Mouse (Mus musculus) G1E (cell line): Measurements from ENCODE around the gene Dnttip1. TPM values are rescaled to one million over a fixed set of nuclear protein-coding genes. Genes with fewer than 3 reads are reported as not detected.

Experiments used
- ATAC-seq: 2 replicates; pipeline ENCODE4 v1.8.0; 2016; ENCODE audit warnings: mild to moderate bottlenecking; ENCODE audit not compliant: insufficient number of reproducible peaks, poor library complexity, low FRiP score, severe bottlenecking; ENCODE audit errors: extremely low read depth
- DNase-seq: peaks from one replicate; pipeline ENCODE4 v3.0.0; 2012; ENCODE audit warnings: low spot score
- H3K27me3 ChIP-seq: 2 replicates; pipeline ENCODE4 v1.6.1; 2012; ENCODE audit warnings: mild to moderate bottlenecking, low read length, inconsistent platforms; ENCODE audit not compliant: insufficient read depth
- H3K36me3 ChIP-seq: replicated peaks from 2 replicates; pipeline ENCODE3; 2012; ENCODE audit warnings: mild to moderate bottlenecking, inconsistent platforms
- H3K4me1 ChIP-seq: 2 replicates; pipeline ENCODE4 v1.6.1; 2012; ENCODE audit warnings: low read depth, low read length, inconsistent platforms, mixed read lengths; ENCODE audit not compliant: insufficient read depth
- H3K4me3 ChIP-seq: 2 replicates; pipeline ENCODE4 v1.5.1; 2012; ENCODE audit warnings: low read depth, mild to moderate bottlenecking, inconsistent platforms, low read length, moderate library complexity, mixed read lengths
- H3K9me3 ChIP-seq: replicated peaks from 2 replicates; pipeline ENCODE4 v1.6.1; 2012; ENCODE audit warnings: inconsistent platforms
- CTCF ChIP-seq: IDR thresholded peaks from 2 replicates; pipeline ENCODE4 v1.5.1; 2012; ENCODE audit warnings: low read depth, low read length, inconsistent platforms, mixed read lengths
- GATA1 ChIP-seq: IDR thresholded peaks from 2 replicates; pipeline ENCODE4 v1.6.1; 2012; ENCODE audit warnings: borderline replicate concordance, low read length, inconsistent platforms, mixed read lengths
- GATA2 ChIP-seq: IDR thresholded peaks from 2 replicates; pipeline ENCODE4 v1.6.1; 2012; ENCODE audit warnings: low read depth, low read length, inconsistent platforms, borderline replicate concordance
- POLR2AphosphoS5 ChIP-seq: IDR thresholded peaks from 2 replicates; pipeline ENCODE4 v1.6.1; 2012; ENCODE audit warnings: low read depth, low read length, inconsistent platforms; ENCODE audit not compliant: insufficient replicate concordance
- TAL1 ChIP-seq: conservative IDR thresholded peaks from 2 replicates; pipeline ENCODE4 v1.6.1; 2012; ENCODE audit warnings: low read depth, low read length, inconsistent platforms, mixed read lengths
- polyA plus RNA-seq: library from polyadenylated mRNA; stranded (reverse); fragments of >175 nt; gene quantifications from 2 replicates; pipeline ENCODE4 v1.2.3, GENCODE M21; 2012
- total RNA-seq, 2 experiments: library from RNA; stranded (forward) in 1 of 2; stranded (reverse) in 1 of 2; fragments of 200-1000 nt in 1 of 2; fragments of >200 nt in 1 of 2; fragmentation: Nextera tagmentation in 1 of 2; gene quantifications; 2 replicates each; pipeline ENCODE4 v1.2.3; 2014 to 2017

Gene Dnttip1
- total and polyA plus RNA-seq, 3 experiments: 23.8 to 122 (median 86.2) TPM

GRCm38 (mm10) chr2:164788411-164788810, 42.6 kb downstream of the Dnttip1 start:
- Histone ChIP-seq H3K27me3 (0 out of 2 replicates have a peak, but pooled peaks cover 3% of the 10 kb centered on the region), H3K4me3 (no peak overlapping the region), H3K36me3 (peaks cover 54% of the 10 kb centered on the region), H3K4me1 (peaks cover 53% of the 10 kb centered on the region), H3K9me3 (no peaks in the 10 kb centered on the region)
- DNase-seq (no peak), ATAC-seq (no peak)
- TF ChIP-seq GATA1: no peak
- TF ChIP-seq GATA2: no peak
- TF ChIP-seq CTCF: no peak
- no peak for TF ChIP-seq POLR2AphosphoS5
- no peak for TF ChIP-seq TAL1

- Histone ChIP-seq H3K4me1 (peaks cover 44% of the 10 kb centered on the region), H3K4me3 (no peak overlapping the region), H3K27me3 (no peaks in the 10 kb centered on the region), H3K36me3 (peaks cover 73% of the 10 kb centered on the region), H3K9me3 (no peaks in the 10 kb centered on the region)
- ATAC-seq: no peak
- TF ChIP-seq POLR2AphosphoS5 (no peak), CTCF (no peak), TAL1 (no peak), GATA2 (no peak), GATA1 (no peak)
- DNase-seq: no peak
Measured at GRCm38 (mm10) chr2:164790451-164790850, 44.7 kb downstream of the Dnttip1 start.

- H3K9me3 ChIP-seq: no peaks in the 10 kb centered on the region
- no peak for TF ChIP-seq TAL1
- no peak for TF ChIP-seq GATA2
- no peak for DNase-seq
- H3K27me3 ChIP-seq: no peaks in the 10 kb centered on the region
- H3K4me1 ChIP-seq: peaks cover 30% of the 10 kb centered on the region
- ATAC-seq: no peak
- H3K36me3 ChIP-seq: peaks cover 87% of the 10 kb centered on the region
- H3K4me3 ChIP-seq: no peak overlapping the region
Measured at GRCm38 (mm10) chr2:164791841-164792261, 46.1 kb downstream of the Dnttip1 start.

GRCm38 (mm10) chr2:164792400-164793190, 46.8 kb downstream of the Dnttip1 start:
- DNase-seq (no peak), ATAC-seq (no peak)
- Histone ChIP-seq H3K9me3 (no peaks in the 10 kb centered on the region), H3K36me3 (peaks cover 93% of the 10 kb centered on the region), H3K27me3 (no peaks in the 10 kb centered on the region), H3K4me3 (no peak overlapping the region), H3K4me1 (peaks cover 26% of the 10 kb centered on the region)
- no peak for TF ChIP-seq CTCF
- TF ChIP-seq GATA2: no peak
- no peak for TF ChIP-seq POLR2AphosphoS5
- no peak for TF ChIP-seq GATA1

- TF ChIP-seq CTCF (peak; percentile 73), TAL1 (no peak), GATA1 (no peak)
- Histone ChIP-seq H3K27me3 (no peaks in the 10 kb centered on the region), H3K4me1 (peaks cover 24% of the 10 kb centered on the region), H3K4me3 (no peak overlapping the region), H3K36me3 (peaks cover 95% of the 10 kb centered on the region), H3K9me3 (no peaks in the 10 kb centered on the region)
- ATAC-seq (no peak), DNase-seq (peak; percentile 35)
Measured at GRCm38 (mm10) chr2:164793236-164793635, 47.5 kb downstream of the Dnttip1 start.

- H3K4me1 ChIP-seq: peaks cover 19% of the 10 kb centered on the region
- no peaks in the 10 kb centered on the region for H3K9me3 ChIP-seq
- ATAC-seq: no peak
- H3K27me3 ChIP-seq: no peaks in the 10 kb centered on the region
- no peak for DNase-seq
- peaks cover 91% of the 10 kb centered on the region for H3K36me3 ChIP-seq
- no peak overlapping the region for H3K4me3 ChIP-seq
- TF ChIP-seq TAL1 (no peak), GATA2 (no peak), CTCF (no peak), POLR2AphosphoS5 (no peak), GATA1 (no peak)
Measured at GRCm38 (mm10) chr2:164793772-164794171, 48.0 kb downstream of the Dnttip1 start.
